Mouse (Mus musculus) brain, embryonic 14.5 days (tissue): Measurements from ENCODE around the gene Arl16.

Source experiments
- CTCF ChIP-seq: fragments of 200-500 bp; IDR thresholded peaks from 2 replicates; pipeline ENCODE4 v1.5.1; 2012; ENCODE audit warnings: inconsistent platforms, mild to moderate bottlenecking, moderate library complexity, borderline replicate concordance; ENCODE audit not compliant: insufficient read depth, insufficient read length; ENCODE audit errors: extremely low read depth
- POLR2A ChIP-seq: fragments of 200-500 bp; IDR thresholded peaks from 2 replicates; pipeline ENCODE4 v1.6.1; 2012; ENCODE audit warnings: mild to moderate bottlenecking, inconsistent platforms, borderline replicate concordance; ENCODE audit not compliant: poor library complexity, insufficient read depth, insufficient read length, severe bottlenecking; ENCODE audit errors: extremely low read depth

GRCm38 (mm10) chr11:120501018-120501417 is 33.6 kb upstream of the Arl16 start:
- TF ChIP-seq CTCF (no peak), POLR2A (no peak)
